Mouse (Mus musculus) kidney, adult 2 months (tissue): ENCODE measurements around the gene Fhit. TPM values are rescaled to one million over a fixed set of nuclear protein-coding genes. Genes with fewer than 3 reads are reported as not detected.

Source experiments
- DNase-seq: peaks from one replicate; pipeline ENCODE4 v3.0.0; 2021
- H3K27ac ChIP-seq: fragments of 200-500 bp; 2 replicates; pipeline ENCODE4 v1.5.1; 2012; ENCODE audit warnings: low read depth, low read length, control low read depth, inconsistent platforms; ENCODE audit not compliant: insufficient read depth
- H3K27me3 ChIP-seq: fragments of 200-500 bp; replicated peaks from 2 replicates; pipeline ENCODE4 v1.6.1; 2012; ENCODE audit warnings: mild to moderate bottlenecking, moderate library complexity, low read length, inconsistent platforms; ENCODE audit not compliant: control insufficient read depth, insufficient read depth
- H3K36me3 ChIP-seq: fragments of 200-500 bp; 2 replicates; pipeline ENCODE4 v1.6.1; 2012; ENCODE audit warnings: mild to moderate bottlenecking, moderate library complexity, low read length, inconsistent platforms; ENCODE audit not compliant: control insufficient read depth, insufficient read depth
- H3K4me1 ChIP-seq: fragments of 200-500 bp; 2 replicates; pipeline ENCODE4 v1.6.1; 2011; ENCODE audit warnings: low read length; ENCODE audit not compliant: control insufficient read depth, insufficient read depth
- H3K4me3 ChIP-seq: fragments of 200-500 bp; 2 replicates; pipeline ENCODE4 v1.5.1; 2011; ENCODE audit warnings: mild to moderate bottlenecking, low read depth, low read length, control low read depth; ENCODE audit not compliant: insufficient read depth
- CTCF ChIP-seq: fragments of 200-500 bp; conservative IDR thresholded peaks from 2 replicates; pipeline ENCODE4 v1.5.1; 2011; ENCODE audit warnings: low read depth, mild to moderate bottlenecking, control low read depth, low read length, moderate library complexity, mixed read lengths; ENCODE audit not compliant: insufficient read depth, insufficient read length
- POLR2A ChIP-seq: fragments of 200-500 bp; IDR thresholded peaks from one replicate; pipeline ENCODE4 v1.6.1; 2011; ENCODE audit warnings: low read depth, low read length, control low read depth
- WGBS: fragments of 180-500 bp; shearing (Covaris S2); methylation state at CpG from one replicate; pipeline ENCODE4 v1.1.7; 2018; 5-methylcytosine and 5-hydroxymethylcytosine counted together
- polyA plus RNA-seq: library from polyadenylated mRNA; depleted of rRNA; stranded (reverse); fragments of >200 nt; gene quantifications from 2 replicates; pipeline ENCODE4 v1.2.3, GENCODE M21; 2012

Gene Fhit
- polyA plus RNA-seq, 1 experiment, result 21.3 TPM

- TF ChIP-seq POLR2A, result no peak
- no peak for TF ChIP-seq CTCF
- WGBS, result 90% methylated on average over 2 of the region's 2 CpGs
- Histone ChIP-seq H3K27ac (no peak overlapping the region), H3K36me3 (no peaks in the 10 kb centered on the region), H3K4me1 (no peaks in the 10 kb centered on the region), H3K4me3 (no peak overlapping the region), H3K27me3 (no peaks in the 10 kb centered on the region)
- no peak for DNase-seq
Observed at GRCm38 (mm10) chr14:10096236-10096635, 1065.6 kb downstream of the Fhit start.

GRCm38 (mm10) chr14:10079062-10079461, 1082.8 kb downstream of the Fhit start:
- 73% methylated on average over 3 of the region's 3 CpGs for WGBS
- no peaks in the 10 kb centered on the region for H3K27me3 ChIP-seq
- DNase-seq, result no peak
- no peak for TF ChIP-seq POLR2A
- TF ChIP-seq CTCF, result no peak
- H3K27ac ChIP-seq, result no peak overlapping the region
- H3K4me3 ChIP-seq, result no peak overlapping the region
- H3K4me1 ChIP-seq, result no peaks in the 10 kb centered on the region
- no peaks in the 10 kb centered on the region for H3K36me3 ChIP-seq

- Histone ChIP-seq H3K4me1 (no peaks in the 10 kb centered on the region), H3K27me3 (no peaks in the 10 kb centered on the region), H3K4me3 (no peak overlapping the region), H3K27ac (no peak overlapping the region), H3K36me3 (no peaks in the 10 kb centered on the region)
- TF ChIP-seq POLR2A, result no peak
- DNase-seq, result no peak
- 89% methylated on average over 3 of the region's 3 CpGs for WGBS
Observed at GRCm38 (mm10) chr14:10049947-10050346, 1111.9 kb downstream of the Fhit start.

- 85% methylated on average over 2 of the region's 2 CpGs for WGBS
- H3K4me3 ChIP-seq, result no peak overlapping the region
- no peaks in the 10 kb centered on the region for H3K36me3 ChIP-seq
- no peaks in the 10 kb centered on the region for H3K27me3 ChIP-seq
- H3K4me1 ChIP-seq, result no peaks in the 10 kb centered on the region
- H3K27ac ChIP-seq, result no peak overlapping the region
- TF ChIP-seq CTCF, result no peak
- no peak for TF ChIP-seq POLR2A
- DNase-seq, result no peak
Observed at GRCm38 (mm10) chr14:10047123-10047783, 1114.6 kb downstream of the Fhit start.

- H3K4me1 ChIP-seq, result no peaks in the 10 kb centered on the region
- H3K27me3 ChIP-seq, result no peaks in the 10 kb centered on the region
- 33% methylated on average over 7 of the region's 7 CpGs for WGBS
- H3K27ac ChIP-seq, result no peak overlapping the region
- no peak overlapping the region for H3K4me3 ChIP-seq
- no peaks in the 10 kb centered on the region for H3K36me3 ChIP-seq
- TF ChIP-seq CTCF, result no peak
- no peak for DNase-seq
Observed at GRCm38 (mm10) chr14:10046336-10047122, 1115.3 kb downstream of the Fhit start.

GRCm38 (mm10) chr14:10038021-10038420, 1123.8 kb downstream of the Fhit start:
- no peaks in the 10 kb centered on the region for H3K36me3 ChIP-seq
- H3K27ac ChIP-seq, result no peak overlapping the region
- no peaks in the 10 kb centered on the region for H3K4me1 ChIP-seq
- no peaks in the 10 kb centered on the region for H3K27me3 ChIP-seq
- 94% methylated on average over 6 of the region's 6 CpGs for WGBS
- H3K4me3 ChIP-seq, result no peak overlapping the region
- no peak for TF ChIP-seq POLR2A
- TF ChIP-seq CTCF, result no peak
- DNase-seq, result no peak

- no peak overlapping the region for H3K4me3 ChIP-seq
- H3K27ac ChIP-seq, result no peak overlapping the region
- no peak for TF ChIP-seq CTCF
- TF ChIP-seq POLR2A, result no peak
- no peaks in the 10 kb centered on the region for H3K36me3 ChIP-seq
- no peaks in the 10 kb centered on the region for H3K4me1 ChIP-seq
- no peak for DNase-seq
- H3K27me3 ChIP-seq, result no peaks in the 10 kb centered on the region
- WGBS, result 85% methylated on average over 2 of the region's 2 CpGs
Observed at GRCm38 (mm10) chr14:10036685-10037215, 1125.1 kb downstream of the Fhit start.
